Mouse (Mus musculus): ENCODE measurements around the gene Mdk.

GRCm38 (mm10) chr2:91960459-91960858 is 28.4 kb upstream of the Mdk start:
- TF ChIP-seq CTCF (IDR thresholded peaks at IDR 0.05; ENCODE audit: extremely low read depth, insufficient read length, insufficient replicate concordance, low read depth, low read length): no peak
- TF ChIP-seq POLR2A (IDR thresholded peaks at IDR 0.05; ENCODE audit: low read depth, low read length): no peak

Measured in small intestine, adult 2 months (tissue).